18 mouse cellular contexts compared by ENCODE assay signal in the genomic region with DNA sequence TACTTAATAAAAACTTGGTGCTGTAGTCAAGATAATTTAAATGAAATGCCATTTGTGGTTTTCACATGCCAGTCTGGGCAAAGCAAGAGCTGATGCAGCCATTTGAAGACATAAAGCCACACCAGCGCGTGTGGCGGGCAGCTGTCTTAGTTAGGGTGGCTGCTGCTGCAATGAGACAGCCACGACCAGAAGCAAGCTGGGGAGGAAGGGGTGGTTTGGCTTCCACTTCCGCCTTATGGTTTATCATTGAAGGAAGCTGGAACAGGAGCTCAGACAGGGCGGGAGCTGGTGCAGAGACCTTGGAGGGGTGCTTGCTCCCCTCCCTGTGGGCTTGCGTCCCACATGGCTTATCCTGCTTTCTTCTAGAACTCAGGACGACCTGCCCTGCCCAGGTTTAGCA. TPM values are rescaled to one million over a fixed set of nuclear protein-coding genes. Genes with fewer than 3 reads are reported as not detected.
A peak's percentile ranks its signal among the peaks of the same experiment; 100 is the strongest.
DNase-seq lines count a peak whose midpoint lies in the region; ATAC-seq and TF ChIP-seq lines count a peak whose summit lies in the region.
"Had no signal": no experiment of that assay in that cellular context is flagged by ENCODE, and none has a peak within 500 bp of the region (broad histone marks: within the 10 kb centered on the region; RNA-seq: fewer than 3 reads in every experiment).

No protein-coding gene starts in this region.

- H3K27me3 ChIP-seq in liver, postnatal 0 days (ENCODE audit: insufficient read depth, low read length), result no peaks in the 10 kb centered on the region
- no peaks in the 10 kb centered on the region for H3K27me3 ChIP-seq in megakaryocyte, embryonic 14.5 days (replicated peaks)
- no peaks in the 10 kb centered on the region for H3K27me3 ChIP-seq in midbrain, postnatal 0 days (ENCODE audit: insufficient read depth, low read length)
- H3K27me3 ChIP-seq in hindbrain, postnatal 0 days (ENCODE audit: insufficient read depth, low read length), result no peaks in the 10 kb centered on the region
- no peaks in the 10 kb centered on the region for H3K27me3 ChIP-seq in hindbrain, embryonic 10.5 days (ENCODE audit: insufficient read depth, poor library complexity, severe bottlenecking)
- H3K27me3 ChIP-seq: embryonic facial prominence, embryonic 15.5 days; limb, embryonic 13.5 days had no signal

- no peak for TF ChIP-seq EP300 in liver, postnatal 0 days (IDR thresholded peaks at IDR 0.05; ENCODE audit: low read depth)

- no peak for TF ChIP-seq CTCF in liver, postnatal 0 days (IDR thresholded peaks at IDR 0.05; ENCODE audit: low read depth)
- TF ChIP-seq CTCF in midbrain, postnatal 0 days (IDR thresholded peaks at IDR 0.05), result no peak
- TF ChIP-seq CTCF in hindbrain, postnatal 0 days (IDR thresholded peaks at IDR 0.05; ENCODE audit: low read depth), result no peak

- WGBS in liver, postnatal 0 days (ENCODE audit: insufficient replicate concordance), result 44% methylated on average over 8 of the region's 8 CpGs
- WGBS in midbrain, postnatal 0 days, result 87% methylated on average over 8 of the region's 8 CpGs
- 82% methylated on average over 8 of the region's 8 CpGs for WGBS in hindbrain, postnatal 0 days
- WGBS in hindbrain, embryonic 10.5 days, result 92% methylated on average over 8 of the region's 8 CpGs

- H3K36me3 ChIP-seq in liver, postnatal 0 days (replicated peaks; ENCODE audit: insufficient read depth, low read length), result peaks cover 84% of the 10 kb centered on the region
- H3K36me3 ChIP-seq in megakaryocyte, embryonic 14.5 days (replicated peaks; ENCODE audit: low read length), result peaks cover 95% of the 10 kb centered on the region
- H3K36me3 ChIP-seq in midbrain, postnatal 0 days (ENCODE audit: insufficient read depth, low read length), result peaks cover 46% of the 10 kb centered on the region
- H3K36me3 ChIP-seq in hindbrain, postnatal 0 days (ENCODE audit: insufficient read depth, low read length), result peaks cover 56% of the 10 kb centered on the region
- H3K36me3 ChIP-seq in hindbrain, embryonic 10.5 days, result peaks cover 98% of the 10 kb centered on the region

- no peak overlapping the region for H3K4me2 ChIP-seq in liver, postnatal 0 days (ENCODE audit: low read depth, low read length)
- no peak overlapping the region for H3K4me2 ChIP-seq in midbrain, postnatal 0 days (ENCODE audit: low read depth, low read length, poor library complexity, severe bottlenecking)
- no peak overlapping the region for H3K4me2 ChIP-seq in hindbrain, postnatal 0 days (ENCODE audit: low read depth, low read length)
- H3K4me2 ChIP-seq: embryonic facial prominence, embryonic 15.5 days; hindbrain, embryonic 14.5 days; limb, embryonic 13.5 days had no signal

- H3K9me3 ChIP-seq in liver, postnatal 0 days (ENCODE audit: low read length), result no peaks in the 10 kb centered on the region
- H3K9me3 ChIP-seq in megakaryocyte, embryonic 14.5 days, result no peaks in the 10 kb centered on the region
- no peaks in the 10 kb centered on the region for H3K9me3 ChIP-seq in midbrain, postnatal 0 days (ENCODE audit: low read length)
- no peaks in the 10 kb centered on the region for H3K9me3 ChIP-seq in hindbrain, postnatal 0 days (ENCODE audit: low read length)
- H3K9me3 ChIP-seq in hindbrain, embryonic 10.5 days, result no peaks in the 10 kb centered on the region
- H3K9me3 ChIP-seq: embryonic facial prominence, embryonic 15.5 days; limb, embryonic 13.5 days; midbrain, embryonic 10.5 days had no signal

- H3K27ac ChIP-seq in liver, postnatal 0 days (ENCODE audit: low read depth), result no peak overlapping the region
- H3K27ac ChIP-seq in midbrain, postnatal 0 days (ENCODE audit: low read depth, low read length), result no peak overlapping the region
- H3K27ac ChIP-seq in hindbrain, postnatal 0 days, result no peak overlapping the region
- no peak overlapping the region for H3K27ac ChIP-seq in hindbrain, embryonic 10.5 days
- H3K27ac ChIP-seq: embryonic facial prominence, embryonic 15.5 days; hindbrain, embryonic 14.5 days; limb, embryonic 13.5 days; midbrain, embryonic 10.5 days had no signal

- no peaks in the 10 kb centered on the region for H3K4me1 ChIP-seq in liver, postnatal 0 days (ENCODE audit: insufficient read depth)
- peaks cover 33% of the 10 kb centered on the region for H3K4me1 ChIP-seq in megakaryocyte, embryonic 14.5 days
- H3K4me1 ChIP-seq in midbrain, postnatal 0 days (ENCODE audit: insufficient read depth, low read length), result no peaks in the 10 kb centered on the region
- no peaks in the 10 kb centered on the region for H3K4me1 ChIP-seq in hindbrain, postnatal 0 days (ENCODE audit: insufficient read depth, low read length)
- no peaks in the 10 kb centered on the region for H3K4me1 ChIP-seq in hindbrain, embryonic 10.5 days (replicated peaks)
- H3K4me1 ChIP-seq: limb, embryonic 13.5 days; midbrain, embryonic 10.5 days had no signal

- no peak for ATAC-seq in liver, postnatal 0 days
- peak; percentile 41 for ATAC-seq in activated CD4-positive, CD25-positive, alpha-beta regulatory T cell, adult 4 months
- no peak for ATAC-seq in midbrain, postnatal 0 days (ENCODE audit: low FRiP score)
- no peak for ATAC-seq in hindbrain, postnatal 0 days
- ATAC-seq: forebrain, embryonic 16.5 days had no signal

- no peak overlapping the region for H3K4me3 ChIP-seq in liver, postnatal 0 days (ENCODE audit: low read depth, low read length)
- H3K4me3 ChIP-seq in megakaryocyte, embryonic 14.5 days (replicated peaks), result peak overlapping the region; percentile 70
- no peak overlapping the region for H3K4me3 ChIP-seq in midbrain, postnatal 0 days (ENCODE audit: low read depth, low read length)
- H3K4me3 ChIP-seq in hindbrain, postnatal 0 days (ENCODE audit: low read length), result no peak overlapping the region
- no peak overlapping the region for H3K4me3 ChIP-seq in hindbrain, embryonic 10.5 days
- H3K4me3 ChIP-seq: embryonic facial prominence, embryonic 15.5 days; limb, embryonic 13.5 days; midbrain, embryonic 10.5 days; myocyte had no signal

- DNase-seq in liver, result peak; percentile 25
- DNase-seq in liver, postnatal 0 days, result no peak
- peak; percentile 65 for DNase-seq in thymus, postnatal 14 days
- no peak for DNase-seq in midbrain, postnatal 0 days (ENCODE audit: low spot score)
- no peak for DNase-seq in hindbrain, postnatal 0 days (ENCODE audit: low spot score)
- DNase-seq in hindbrain, embryonic 10.5 days (ENCODE audit: low spot score), result no peak
- DNase-seq: adrenal gland, postnatal 25 days; kidney, adult 8-10 months; lung, adult 18-20 months; right cerebral cortex, postnatal 25 days had no signal

- no peak overlapping the region for H3K9ac ChIP-seq in liver, postnatal 0 days (replicated peaks)
- no peak overlapping the region for H3K9ac ChIP-seq in midbrain, postnatal 0 days (replicated peaks; ENCODE audit: low read length, poor library complexity, severe bottlenecking)
- no peak overlapping the region for H3K9ac ChIP-seq in hindbrain, postnatal 0 days (replicated peaks; ENCODE audit: low read length)
- H3K9ac ChIP-seq: embryonic facial prominence, embryonic 15.5 days; hindbrain, embryonic 14.5 days; limb, embryonic 13.5 days had no signal

RNA-seq across cellular contexts. Expression of a gene that starts 20.7 kb away (rescaled TPM):
- 18.8 and 29.0 TPM in 2 replicates for polyA plus RNA-seq in liver, postnatal 0 days (2015; fragmentation: Nextera tagmentation; extraction: Ambion mirVana)
- 10 to 100 TPM; 59.3 to 72.1 TPM for polyA plus RNA-seq in activated CD4-positive, CD25-positive, alpha-beta regulatory T cell, adult 4 months (2017; shearing (Covaris generic))
- 1.4 and 1.9 TPM in 2 replicates for polyA plus RNA-seq in megakaryocyte, embryonic 14.5 days (2012; ENCODE audit: insufficient read depth, low replicate concordance)
- total RNA-seq in midbrain, postnatal 0 days (2014; rRNA removed), result 14.8 and 17.0 TPM in 2 replicates
- polyA plus RNA-seq in midbrain, postnatal 0 days (2015; fragmentation: Nextera tagmentation; extraction: Ambion mirVana), result 27.9 and 30.2 TPM in 2 replicates
- 18.8 and 23.5 TPM in 2 replicates for total RNA-seq in hindbrain, postnatal 0 days (2014; rRNA removed)
- polyA plus RNA-seq in hindbrain, postnatal 0 days (2015; fragmentation: Nextera tagmentation; extraction: Ambion mirVana), result 31.4 and 32.8 TPM in 2 replicates
- polyA plus RNA-seq in hindbrain, embryonic 10.5 days (2016; fragmentation: Nextera tagmentation; extraction: Ambion mirVana), result 120 and 147 TPM in 2 replicates

Comparison
In these comparisons a context has a peak if more than half of its experiments do, and no peak if none do; other contexts are left out.
1. DNase-seq: peak in liver (single experiment) and thymus, postnatal 14 days (single experiment); none in liver, postnatal 0 days (single experiment), midbrain, postnatal 0 days (single experiment), hindbrain, postnatal 0 days (single experiment) and hindbrain, embryonic 10.5 days (single experiment).